Mouse (Mus musculus) testis, postnatal 14 days (tissue): ENCODE measurements around the gene Flvcr2.
A peak's percentile ranks its signal among the peaks of the same experiment; 100 is the strongest.

ENCODE experiments used
- DNase-seq: peaks from one replicate; pipeline ENCODE4 v3.0.0; 2021; ENCODE audit warnings: low spot score

The Flvcr2 gene

GRCm38 (mm10) chr12:85729945-85730290 is 16.4 kb upstream of the Flvcr2 start:
- no peak for DNase-seq

GRCm38 (mm10) chr12:85736203-85736602 is 10.1 kb upstream of the Flvcr2 start:
- no peak for DNase-seq

- DNase-seq = no peak
These were observed 9.4 kb upstream of the Flvcr2 start for GRCm38 (mm10) chr12:85736960-85737359.

- no peak for DNase-seq
These were observed 419 bp downstream of the Flvcr2 start for GRCm38 (mm10) chr12:85746696-85747219.

- no peak for DNase-seq
These were observed 1.0 kb downstream of the Flvcr2 start for GRCm38 (mm10) chr12:85747343-85747742.

- no peak for DNase-seq
These were observed 3.5 kb downstream of the Flvcr2 start for GRCm38 (mm10) chr12:85749861-85750260.

GRCm38 (mm10) chr12:85752116-85752515 is 5.8 kb downstream of the Flvcr2 start:
- no peak for DNase-seq

- DNase-seq = no peak
These were observed 6.9 kb downstream of the Flvcr2 start for GRCm38 (mm10) chr12:85753223-85753622.

- DNase-seq = no peak
These were observed 8.4 kb downstream of the Flvcr2 start for GRCm38 (mm10) chr12:85754611-85755265.

- no peak for DNase-seq
These were observed 10.1 kb downstream of the Flvcr2 start for GRCm38 (mm10) chr12:85756455-85756854.

GRCm38 (mm10) chr12:85757074-85757473 is 10.7 kb downstream of the Flvcr2 start:
- no peak for DNase-seq

GRCm38 (mm10) chr12:85758741-85759140 is 12.4 kb downstream of the Flvcr2 start:
- no peak for DNase-seq

- peak; percentile 41 for DNase-seq
These were observed 15.1 kb downstream of the Flvcr2 start for GRCm38 (mm10) chr12:85761471-85761870.

- DNase-seq = no peak
These were observed 18.3 kb downstream of the Flvcr2 start for GRCm38 (mm10) chr12:85764686-85765085.

GRCm38 (mm10) chr12:85766287-85766686 is 19.9 kb downstream of the Flvcr2 start:
- no peak for DNase-seq

GRCm38 (mm10) chr12:85767750-85768149 is 21.4 kb downstream of the Flvcr2 start:
- no peak for DNase-seq

- DNase-seq = no peak
These were observed 25.0 kb downstream of the Flvcr2 start for GRCm38 (mm10) chr12:85771356-85771755.

- DNase-seq = no peak
These were observed 32.6 kb downstream of the Flvcr2 start for GRCm38 (mm10) chr12:85778962-85779361.

- DNase-seq = no peak
These were observed 33.4 kb downstream of the Flvcr2 start for GRCm38 (mm10) chr12:85779707-85780106.

- DNase-seq = no peak
These were observed 35.3 kb downstream of the Flvcr2 start for GRCm38 (mm10) chr12:85781606-85782005.

GRCm38 (mm10) chr12:85784916-85785815 is 38.8 kb downstream of the Flvcr2 start:
- DNase-seq = no peak

- no peak for DNase-seq
These were observed 45.8 kb downstream of the Flvcr2 start for GRCm38 (mm10) chr12:85792158-85792557.

GRCm38 (mm10) chr12:85792821-85793346 is 46.5 kb downstream of the Flvcr2 start:
- DNase-seq = peak; percentile 47
